Mouse (Mus musculus): ENCODE measurements around the gene Slc4a8. TPM values are rescaled to one million over a fixed set of nuclear protein-coding genes. Genes with fewer than 3 reads are reported as not detected.

Gene Slc4a8
- polyA plus RNA-seq, 1 experiment from 2014 or later: 31.1 TPM

DNA sequence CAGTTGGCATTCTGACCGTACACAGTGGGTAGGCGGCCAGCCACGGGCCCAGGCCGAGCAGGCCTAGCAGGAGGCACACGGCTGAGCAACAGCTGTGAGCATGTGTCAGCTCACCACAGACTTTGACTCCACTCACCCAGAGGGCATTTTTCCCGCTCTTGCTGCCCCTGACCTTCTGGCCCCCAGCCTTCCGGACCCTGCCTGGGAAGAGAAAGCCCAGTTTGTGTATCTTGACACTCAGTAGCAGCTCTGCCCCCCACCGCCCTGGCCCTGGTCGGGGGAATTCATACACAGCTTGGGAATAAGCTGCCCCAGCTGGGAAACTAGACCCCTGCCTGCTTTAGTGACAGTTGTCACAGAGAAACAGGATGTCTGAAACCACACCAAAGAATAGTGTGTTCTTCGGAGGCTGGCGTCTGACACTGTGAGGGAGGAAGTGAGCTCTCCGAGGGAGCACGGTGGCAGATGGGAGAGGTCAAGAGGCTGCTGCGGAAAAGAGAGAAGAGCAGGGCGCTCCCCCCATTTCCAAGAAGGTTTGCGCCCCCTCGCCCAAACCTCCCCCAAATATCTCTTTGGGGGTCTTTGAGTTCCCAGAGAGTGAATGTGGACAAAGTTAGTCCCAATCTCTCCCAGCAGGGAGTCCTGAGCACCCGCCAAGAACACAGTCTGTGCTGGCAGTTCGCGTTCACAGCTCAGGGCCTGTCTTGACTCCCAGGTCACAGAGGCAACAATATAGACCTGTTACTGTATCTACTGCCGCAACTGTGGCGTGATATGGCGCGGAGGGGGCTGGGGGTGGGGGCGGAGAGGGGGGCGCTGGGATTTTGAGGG, 83.7 kb downstream of the Slc4a8 start:
- Histone ChIP-seq H3K36me3 (ENCODE audit: control insufficient read depth, insufficient read depth, low read length) (no peaks in the 10 kb centered on the region), H3K4me1 (ENCODE audit: control insufficient read depth, insufficient read depth, low read length) (no peaks in the 10 kb centered on the region), H3K9me3 (replicated peaks; ENCODE audit: control insufficient read depth, low read length, poor library complexity, severe bottlenecking) (0 out of 2 replicates have a peak, but pooled peaks cover 2% of the 10 kb centered on the region), H3K4me3 (ENCODE audit: low read depth, low read length) (no peak overlapping the region), H3K27me3 (ENCODE audit: control insufficient read depth, insufficient read depth, low read depth, low read length) (no peaks in the 10 kb centered on the region), H3K9ac (ENCODE audit: low read depth, low read length) (no peak overlapping the region), H3K27ac (ENCODE audit: low read length) (no peak overlapping the region), H3K4me2 (ENCODE audit: low read length) (no peak overlapping the region)
- 48% methylated on average over 26 of the region's 26 CpGs for WGBS
- no peak for ATAC-seq

DNA sequence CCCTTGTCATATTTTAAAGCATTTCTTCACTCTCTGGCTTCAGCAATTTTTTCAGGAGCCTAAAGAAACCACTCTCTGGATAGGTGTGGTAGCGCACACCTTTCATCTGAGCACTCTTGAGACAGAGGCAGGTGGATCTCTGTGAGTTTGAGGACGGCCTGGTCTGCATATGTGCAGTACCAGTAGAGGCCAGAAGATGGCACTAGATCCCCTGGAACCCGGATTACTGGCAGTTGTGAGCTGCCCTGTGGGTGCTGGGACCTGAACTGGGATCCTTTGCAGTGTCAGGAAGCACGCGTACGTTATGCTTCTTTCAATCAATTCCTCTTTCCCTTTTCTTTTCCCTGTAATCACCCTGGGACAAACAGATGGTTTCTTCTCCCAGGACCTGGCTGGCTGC, 85.6 kb downstream of the Slc4a8 start:
- Histone ChIP-seq H3K9me3 (replicated peaks; ENCODE audit: control insufficient read depth, low read length, poor library complexity, severe bottlenecking) (0 out of 2 replicates have a peak, but pooled peaks cover 2% of the 10 kb centered on the region), H3K27me3 (ENCODE audit: control insufficient read depth, insufficient read depth, low read depth, low read length) (no peaks in the 10 kb centered on the region), H3K4me3 (ENCODE audit: low read depth, low read length) (no peak overlapping the region), H3K4me1 (ENCODE audit: control insufficient read depth, insufficient read depth, low read length) (no peaks in the 10 kb centered on the region), H3K9ac (ENCODE audit: low read depth, low read length) (no peak overlapping the region), H3K4me2 (ENCODE audit: low read length) (no peak overlapping the region), H3K27ac (ENCODE audit: low read length) (no peak overlapping the region), H3K36me3 (ENCODE audit: control insufficient read depth, insufficient read depth, low read length) (no peaks in the 10 kb centered on the region)
- ATAC-seq: no peak
- 90% methylated on average over 6 of the region's 6 CpGs for WGBS

DNA sequence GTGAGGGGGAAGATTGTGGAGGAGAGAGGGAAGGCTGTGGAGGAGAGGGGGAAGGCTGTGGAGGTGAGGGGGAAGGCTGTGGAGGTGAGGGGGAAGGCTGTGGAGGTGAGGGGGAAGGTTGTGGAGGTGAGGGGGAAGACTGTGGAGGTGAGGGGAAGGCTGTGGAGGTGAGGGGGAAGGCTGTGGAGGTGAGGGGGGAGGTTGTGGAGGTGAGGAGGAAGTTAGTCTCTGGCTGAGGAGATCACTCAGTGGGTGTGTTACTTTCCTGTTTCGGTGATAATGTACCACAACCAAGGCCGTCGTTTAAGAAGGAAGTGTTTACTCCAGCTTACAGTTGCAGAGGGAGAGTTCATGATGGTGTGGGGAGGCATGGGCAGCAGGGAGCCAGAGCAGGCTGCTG, 96.0 kb downstream of the Slc4a8 start:
- Histone ChIP-seq H3K9ac (ENCODE audit: low read depth, low read length) (no peak overlapping the region), H3K27me3 (ENCODE audit: control insufficient read depth, insufficient read depth, low read depth, low read length) (no peaks in the 10 kb centered on the region), H3K9me3 (replicated peaks; ENCODE audit: control insufficient read depth, low read length, poor library complexity, severe bottlenecking) (no peaks in the 10 kb centered on the region), H3K27ac (ENCODE audit: low read length) (no peak overlapping the region), H3K4me1 (ENCODE audit: control insufficient read depth, insufficient read depth, low read length) (no peaks in the 10 kb centered on the region), H3K4me2 (ENCODE audit: low read length) (no peak overlapping the region), H3K36me3 (ENCODE audit: control insufficient read depth, insufficient read depth, low read length) (no peaks in the 10 kb centered on the region), H3K4me3 (ENCODE audit: low read depth, low read length) (no peak overlapping the region)
- ATAC-seq: no peak
- WGBS: 87% methylated on average over 3 of the region's 3 CpGs

DNA sequence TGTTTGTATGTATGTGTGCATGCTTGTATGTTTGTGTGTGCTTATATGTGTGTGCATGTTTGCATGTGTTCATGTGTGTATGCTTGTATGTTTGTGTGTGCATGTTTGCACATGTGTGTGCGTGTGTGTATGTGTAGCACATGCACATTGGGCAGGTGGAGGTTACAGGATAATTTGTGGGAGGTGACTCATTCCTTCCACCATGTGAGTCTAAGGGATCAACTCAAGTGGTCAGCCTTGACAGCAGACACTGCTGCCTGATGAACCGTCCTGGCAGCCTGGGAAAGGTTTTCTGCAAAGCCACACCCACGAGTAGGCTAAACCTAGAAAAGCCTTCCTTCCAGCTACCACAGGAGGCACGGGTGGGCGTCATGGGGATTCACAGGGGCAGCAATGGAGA, 99.3 kb downstream of the Slc4a8 start:
- Histone ChIP-seq H3K4me3 (ENCODE audit: low read depth, low read length) (no peak overlapping the region), H3K36me3 (ENCODE audit: control insufficient read depth, insufficient read depth, low read length) (no peaks in the 10 kb centered on the region), H3K27me3 (ENCODE audit: control insufficient read depth, insufficient read depth, low read depth, low read length) (no peaks in the 10 kb centered on the region; the same call in 1 of the 2 replicates), H3K4me2 (ENCODE audit: low read length) (no peak overlapping the region), H3K27ac (ENCODE audit: low read length) (no peak overlapping the region), H3K9me3 (replicated peaks; ENCODE audit: control insufficient read depth, low read length, poor library complexity, severe bottlenecking) (no peaks in the 10 kb centered on the region), H3K9ac (ENCODE audit: low read depth, low read length) (no peak overlapping the region), H3K4me1 (ENCODE audit: control insufficient read depth, insufficient read depth, low read length) (no peaks in the 10 kb centered on the region)
- ATAC-seq: no peak
- WGBS: 36% methylated on average over 5 of the region's 5 CpGs

DNA sequence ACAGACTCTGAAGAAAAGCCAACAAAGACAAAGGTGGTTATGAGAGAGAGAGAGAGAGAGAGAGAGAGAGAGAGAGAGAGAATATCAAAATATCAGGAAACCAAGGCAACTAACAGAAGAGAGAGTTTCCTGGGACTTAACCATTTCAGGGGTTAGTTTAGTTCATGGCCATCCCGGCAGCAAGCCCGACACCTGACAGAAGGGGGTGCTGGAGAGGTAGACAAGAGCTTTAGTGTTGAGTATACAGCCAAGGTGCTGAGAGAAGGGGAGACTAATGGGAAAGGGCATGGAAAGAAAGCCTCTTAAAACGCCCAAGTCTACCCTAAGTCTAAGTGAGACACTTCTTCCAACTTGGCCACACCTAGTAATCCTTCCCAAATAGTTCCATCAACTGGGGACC, 104.0 kb downstream of the Slc4a8 start:
- Histone ChIP-seq H3K9me3 (replicated peaks; ENCODE audit: control insufficient read depth, low read length, poor library complexity, severe bottlenecking) (no peaks in the 10 kb centered on the region; the same call in 1 of the 2 replicates), H3K27ac (ENCODE audit: low read length) (no peak overlapping the region), H3K4me1 (ENCODE audit: control insufficient read depth, insufficient read depth, low read length) (peaks cover 12% of the 10 kb centered on the region), H3K36me3 (ENCODE audit: control insufficient read depth, insufficient read depth, low read length) (no peaks in the 10 kb centered on the region), H3K9ac (ENCODE audit: low read depth, low read length) (no peak overlapping the region), H3K4me3 (ENCODE audit: low read depth, low read length) (no peak overlapping the region), H3K27me3 (ENCODE audit: control insufficient read depth, insufficient read depth, low read depth, low read length) (peaks cover 6% of the 10 kb centered on the region; the same call in 1 of the 2 replicates), H3K4me2 (ENCODE audit: low read length) (no peak overlapping the region)
- ATAC-seq: no peak
- WGBS: 48% methylated on average over 3 of the region's 3 CpGs

DNA sequence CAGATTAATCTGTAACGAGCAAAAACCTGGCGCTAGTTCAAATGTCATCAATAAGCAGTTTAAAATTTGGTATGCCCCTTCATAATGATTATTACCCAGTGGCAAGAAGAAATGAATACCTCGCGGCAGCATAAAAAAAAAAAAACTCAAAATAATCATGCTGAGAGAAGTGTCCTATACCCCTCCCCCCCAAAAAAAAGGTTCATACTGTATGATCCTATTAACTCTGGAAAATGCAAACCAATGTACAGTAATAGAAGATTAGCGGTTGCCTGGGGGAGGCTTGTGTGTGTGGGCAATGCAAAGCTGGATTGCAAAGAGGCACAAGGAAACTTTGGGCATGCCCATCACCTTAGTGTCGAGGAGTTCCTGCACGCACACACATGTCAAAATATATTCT, 108.0 kb downstream of the Slc4a8 start, which contains the start of gene Scn8a:
Gene Scn8a, plus strand, starts transcription at position 301 of the 400 bp plus-strand sequence.
- Histone ChIP-seq H3K4me3 (ENCODE audit: low read depth, low read length) (peak within 1 kb of the TSS; percentile 91), H3K27me3 (ENCODE audit: control insufficient read depth, insufficient read depth, low read depth, low read length) (peaks cover 6% of the 10 kb centered on the region; the same call in 1 of the 2 replicates), H3K9me3 (replicated peaks; ENCODE audit: control insufficient read depth, low read length, poor library complexity, severe bottlenecking) (no peaks in the 10 kb centered on the region; the same call in 1 of the 2 replicates), H3K36me3 (ENCODE audit: control insufficient read depth, insufficient read depth, low read length) (no peaks in the 10 kb centered on the region), H3K9ac (ENCODE audit: low read depth, low read length) (peak within 1 kb of the TSS; percentile 73), H3K27ac (ENCODE audit: low read length) (peak within 1 kb of the TSS; percentile 88), H3K4me2 (ENCODE audit: low read length) (peak within 1 kb of the TSS; percentile 71), H3K4me1 (ENCODE audit: control insufficient read depth, insufficient read depth, low read length) (peaks cover 28% of the 10 kb centered on the region)
- WGBS: 59% methylated on average over 7 of the region's 7 CpGs
- ATAC-seq: 0 out of 2 replicates have a peak, but pooled peaks have one; percentile 5

DNA sequence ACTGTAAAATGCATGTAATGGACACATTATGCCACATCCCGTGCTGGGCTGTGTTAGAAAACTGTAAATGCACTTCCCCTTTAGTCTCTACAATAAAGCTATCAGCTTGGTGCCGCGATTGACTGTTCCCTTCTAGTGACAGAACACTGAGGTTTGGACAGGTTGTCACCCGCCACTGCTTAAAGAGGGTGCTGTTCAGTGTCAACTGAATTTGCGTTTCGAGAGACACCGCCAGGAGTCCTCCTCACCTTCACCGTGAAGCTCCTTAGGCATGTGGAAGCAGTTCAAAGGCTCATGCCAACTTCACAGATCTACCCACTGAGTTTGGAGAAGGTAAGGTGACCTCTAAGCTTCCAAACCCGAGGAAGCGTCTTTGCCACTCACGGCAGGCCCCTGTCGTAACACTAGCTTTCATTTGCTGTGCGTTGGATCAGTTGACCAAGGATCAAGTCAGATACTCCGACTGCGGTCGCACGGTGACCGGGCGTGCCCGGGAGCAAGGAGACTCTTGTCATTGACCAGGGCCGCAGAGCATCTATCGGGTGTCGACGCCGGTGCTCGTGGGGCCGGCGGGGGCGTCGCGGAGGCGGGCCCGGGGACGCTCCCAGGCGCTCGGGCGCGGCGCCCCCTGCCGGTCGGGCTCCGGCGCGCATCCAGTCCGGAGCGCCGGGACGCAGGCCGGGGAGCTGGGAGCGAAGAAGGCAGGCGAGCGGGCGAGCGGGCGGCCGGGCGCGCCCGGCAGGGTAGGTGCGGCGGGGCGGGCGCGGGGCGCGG, 108.6 kb downstream of the Slc4a8 start:
- Histone ChIP-seq H3K9ac (ENCODE audit: low read depth, low read length) (peak overlapping the region; percentile 73), H3K4me3 (ENCODE audit: low read depth, low read length) (peak overlapping the region; percentile 91), H3K36me3 (ENCODE audit: control insufficient read depth, insufficient read depth, low read length) (no peaks in the 10 kb centered on the region), H3K27ac (ENCODE audit: low read length) (peak overlapping the region; percentile 88), H3K4me2 (ENCODE audit: low read length) (peak overlapping the region; percentile 71), H3K4me1 (ENCODE audit: control insufficient read depth, insufficient read depth, low read length) (peaks cover 28% of the 10 kb centered on the region), H3K27me3 (ENCODE audit: control insufficient read depth, insufficient read depth, low read depth, low read length) (peaks cover 6% of the 10 kb centered on the region; the same call in 1 of the 2 replicates), H3K9me3 (replicated peaks; ENCODE audit: control insufficient read depth, low read length, poor library complexity, severe bottlenecking) (no peaks in the 10 kb centered on the region; the same call in 1 of the 2 replicates)
- peak; percentile 67 for ATAC-seq
- 4% methylated on average over 29 of the region's 66 CpGs for WGBS

DNA sequence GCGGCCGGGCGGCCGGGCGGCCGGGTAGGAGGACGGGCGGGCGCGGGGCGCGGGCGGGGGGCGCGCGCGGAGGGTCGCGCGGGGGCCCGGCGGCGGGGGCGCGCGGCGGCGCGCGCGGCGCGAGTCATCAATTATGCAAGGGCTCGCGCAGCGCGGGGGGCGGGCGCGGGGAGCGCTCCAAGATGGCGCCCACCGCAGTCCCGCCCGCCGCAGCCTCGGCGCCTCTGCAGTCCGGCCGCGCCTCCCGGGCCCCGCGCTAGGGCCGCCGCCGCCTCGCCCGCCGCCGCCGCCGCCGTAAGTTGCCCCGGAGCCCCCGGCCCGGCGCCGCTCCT, 109.2 kb downstream of the Slc4a8 start:
- H3K9ac ChIP-seq (ENCODE audit: low read depth, low read length): peak overlapping the region; percentile 96
- ATAC-seq: peak; percentile 50

More for the DNA sequence above, 109.2 kb downstream of the Slc4a8 start:
- Histone ChIP-seq H3K27me3 (ENCODE audit: control insufficient read depth, insufficient read depth, low read depth, low read length) (peaks cover 6% of the 10 kb centered on the region; the same call in 1 of the 2 replicates), H3K4me3 (ENCODE audit: low read depth, low read length) (peak overlapping the region; percentile 91), H3K27ac (ENCODE audit: low read length) (peak overlapping the region; percentile 88), H3K36me3 (ENCODE audit: control insufficient read depth, insufficient read depth, low read length) (no peaks in the 10 kb centered on the region), H3K4me1 (ENCODE audit: control insufficient read depth, insufficient read depth, low read length) (peaks cover 28% of the 10 kb centered on the region), H3K9me3 (replicated peaks; ENCODE audit: control insufficient read depth, low read length, poor library complexity, severe bottlenecking) (no peaks in the 10 kb centered on the region; the same call in 1 of the 2 replicates), H3K4me2 (ENCODE audit: low read length) (peak overlapping the region; percentile 82)
- WGBS: 4% methylated on average over 12 of the region's 69 CpGs
